ENCODE assay signal across 12 mouse cellular contexts in the genomic region with DNA sequence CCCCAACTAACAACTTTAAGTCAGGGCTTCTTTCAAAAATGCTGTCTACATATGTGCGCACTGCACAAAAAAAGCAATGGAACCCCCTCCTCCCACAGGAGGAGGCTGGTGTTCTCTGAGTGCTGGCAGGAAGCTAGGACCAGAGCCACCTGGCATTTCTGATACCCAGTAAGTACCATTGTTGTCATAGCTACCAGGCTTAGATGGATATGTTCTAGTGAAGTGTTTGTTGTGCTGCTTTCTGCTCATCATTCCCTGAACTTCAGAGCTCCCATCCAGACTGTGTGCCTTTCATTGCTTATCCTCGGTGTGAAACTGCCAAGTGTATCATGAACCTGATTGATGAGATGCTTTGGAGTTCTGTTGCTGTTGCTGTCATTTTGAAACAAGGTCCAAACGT. TPM values are rescaled to one million over a fixed set of nuclear protein-coding genes. Genes with fewer than 3 reads are reported as not detected.
DNase-seq lines count a peak whose midpoint lies in the region.
"Had no signal": no experiment of that assay in that cellular context is flagged by ENCODE, and none has a peak within 500 bp of the region (broad histone marks: within the 10 kb centered on the region; RNA-seq: fewer than 3 reads in every experiment).

No protein-coding gene starts in this region.

- DNase-seq in right cerebral cortex, adult 2 months (ENCODE audit: low spot score in 2 of 2) = peak; percentile 51 to 65
- DNase-seq in right cerebral cortex, postnatal 4 days = no peak
- DNase-seq in layer of hippocampus, adult 9-10 months (ENCODE audit: low spot score) = peak; percentile 63
- peak; percentile 46 to 55 for DNase-seq in left cerebral cortex, postnatal 36 days (ENCODE audit: low spot score in 2 of 2)
- no peak for DNase-seq in gastrocnemius, adult 18-20 months (ENCODE audit: low spot score)
- DNase-seq in kidney, postnatal 14 days = no peak
- DNase-seq in retina, postnatal 1 day = no peak
- DNase-seq: cerebellum, postnatal 25 days; gastrocnemius, postnatal 36 days; heart, postnatal 10 days; liver, postnatal 0 days; lung, postnatal 14 days had no signal

- intact Hi-C loops in left cerebral cortex, postnatal 36 days (cut with DNase I) = no loop called here

RNA-seq across cellular contexts. Expression of a gene that starts 26.8 kb away (rescaled TPM):
- under 1 TPM in 1 of 2 experiments, not detected in 1; 0.17 TPM for total RNA-seq in left cerebral cortex, postnatal 36 days (2021)
- not detected for total RNA-seq in gastrocnemius, adult 18-20 months (2021)
- total RNA-seq: gastrocnemius, postnatal 36 days had no signal

Comparison
In these comparisons a context has a peak if more than half of its experiments do, and no peak if none do; other contexts are left out.
1. DNase-seq: peak in right cerebral cortex, adult 2 months (2 of 2), layer of hippocampus, adult 9-10 months (single experiment) and left cerebral cortex, postnatal 36 days (2 of 2); none in right cerebral cortex, postnatal 4 days (single experiment), gastrocnemius, adult 18-20 months (single experiment), kidney, postnatal 14 days (single experiment) and retina, postnatal 1 day (single experiment).